Mouse (Mus musculus): ENCODE data around the gene Ndufa5. TPM values are rescaled to one million over a fixed set of nuclear protein-coding genes. Genes with fewer than 3 reads are reported as not detected.
A peak's percentile ranks its signal among the peaks of the same experiment; 100 is the strongest.

Ndufa5 gene
- polyA plus RNA-seq (2014; fragmentation: Nextera tagmentation; extraction: Ambion mirVana): 597 and 625 TPM in 2 replicates

DNA sequence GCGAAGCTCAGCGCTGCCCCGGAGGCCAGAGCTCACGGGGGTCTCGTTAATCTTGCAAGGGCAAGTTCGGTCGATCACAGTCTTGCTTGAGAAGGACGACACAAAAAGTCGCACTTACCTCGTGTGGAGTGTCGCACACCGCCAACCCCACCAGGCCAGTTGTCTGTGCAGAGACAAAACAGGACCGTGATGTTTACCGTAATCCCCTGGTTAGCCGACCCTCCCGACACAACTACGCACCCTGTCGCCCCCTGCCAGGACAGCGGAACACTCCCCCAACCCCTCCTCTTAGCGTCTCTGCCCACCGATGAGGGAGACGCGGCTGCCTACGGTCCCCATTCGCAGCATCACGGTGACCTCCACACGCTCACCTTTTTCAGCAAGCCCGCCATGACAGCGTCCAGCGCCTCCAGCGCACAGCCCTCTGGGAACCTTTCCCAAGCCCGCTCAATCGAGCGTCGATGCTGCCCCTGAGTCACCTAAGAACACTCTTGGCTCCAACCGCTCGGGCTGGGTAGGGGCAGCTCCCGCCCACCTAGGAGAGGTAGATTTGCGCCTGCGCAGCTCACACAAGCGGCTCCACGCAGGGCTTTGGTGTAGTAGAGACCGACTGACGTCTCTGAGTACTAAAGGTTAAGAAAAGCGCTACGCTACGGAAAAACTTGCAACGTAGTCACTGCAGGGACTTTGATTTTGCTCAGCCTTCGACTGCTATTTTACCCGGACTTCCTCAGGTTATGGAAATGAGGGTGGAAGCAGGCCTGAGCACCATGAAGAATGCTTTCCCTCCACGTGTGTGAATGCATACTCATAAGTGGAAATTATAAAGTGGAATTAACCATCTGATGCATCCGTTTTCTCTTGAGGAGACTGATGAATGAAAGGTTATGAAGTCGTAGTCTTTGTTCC lies at the start of gene Ndufa5:
Ndufa5 (minus strand) TSS at position 859 of the 909 bp plus-strand sequence.
- Histone ChIP-seq H3K9ac (ENCODE audit: low read depth, low read length) (peak within 1 kb of the TSS; percentile 87), H3K27me3 (ENCODE audit: control insufficient read depth, insufficient read depth, low read length) (no peaks in the 10 kb centered on the region), H3K36me3 (ENCODE audit: control insufficient read depth, insufficient read depth, low read length) (no peaks in the 10 kb centered on the region), H3K9me3 (replicated peaks; ENCODE audit: control insufficient read depth, low read length) (no peaks in the 10 kb centered on the region), H3K27ac (ENCODE audit: low read depth, low read length) (peak within 1 kb of the TSS; percentile 29; the same call in 1 of the 2 replicates), H3K4me3 (ENCODE audit: low read depth, low read length) (peak within 1 kb of the TSS; percentile 79), H3K4me2 (peak within 1 kb of the TSS; percentile 84), H3K4me1 (ENCODE audit: control insufficient read depth, insufficient read depth, low read length) (peaks cover 24% of the 10 kb centered on the region)
- under 1% methylated on average over 53 of the region's 53 CpGs for WGBS (ENCODE audit: insufficient replicate concordance)
- peak; percentile 95 for ATAC-seq (replicated peaks; ENCODE audit: insufficient number of reproducible peaks, low FRiP score, low TSS enrichment)

DNA sequence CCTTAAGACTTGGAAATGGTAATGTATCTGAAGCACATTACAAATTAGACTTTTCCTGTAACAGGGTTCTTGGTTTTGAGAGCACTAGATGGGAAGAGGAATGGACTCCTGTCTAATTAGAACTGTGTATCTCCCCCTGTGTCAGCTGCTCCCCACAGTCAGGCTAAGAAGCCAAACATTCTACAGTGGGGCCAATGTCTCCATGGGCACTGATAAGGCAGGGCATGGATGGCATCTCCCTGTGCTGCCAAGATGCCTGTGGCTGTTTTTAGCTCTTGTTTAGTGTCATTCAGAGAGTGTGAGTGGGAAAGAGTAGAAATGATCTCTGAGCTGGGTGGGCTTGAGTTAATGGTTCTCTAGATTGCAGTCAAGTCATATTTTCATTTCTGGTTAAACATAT lies 45.5 kb upstream of the Ndufa5 start:
- Histone ChIP-seq H3K27me3 (ENCODE audit: control insufficient read depth, insufficient read depth, low read length) (no peaks in the 10 kb centered on the region), H3K4me1 (ENCODE audit: control insufficient read depth, insufficient read depth, low read length) (0 out of 2 replicates have a peak, but pooled peaks cover 3% of the 10 kb centered on the region), H3K27ac (ENCODE audit: low read depth, low read length) (no peak overlapping the region), H3K4me3 (ENCODE audit: low read depth, low read length) (no peak overlapping the region), H3K36me3 (ENCODE audit: control insufficient read depth, insufficient read depth, low read length) (no peaks in the 10 kb centered on the region), H3K4me2 (no peak overlapping the region), H3K9ac (ENCODE audit: low read depth, low read length) (no peak overlapping the region), H3K9me3 (replicated peaks; ENCODE audit: control insufficient read depth, low read length) (no peaks in the 10 kb centered on the region; the same call in 1 of the 2 replicates)
- no peak for ATAC-seq (replicated peaks; ENCODE audit: insufficient number of reproducible peaks, low FRiP score, low TSS enrichment)

DNA sequence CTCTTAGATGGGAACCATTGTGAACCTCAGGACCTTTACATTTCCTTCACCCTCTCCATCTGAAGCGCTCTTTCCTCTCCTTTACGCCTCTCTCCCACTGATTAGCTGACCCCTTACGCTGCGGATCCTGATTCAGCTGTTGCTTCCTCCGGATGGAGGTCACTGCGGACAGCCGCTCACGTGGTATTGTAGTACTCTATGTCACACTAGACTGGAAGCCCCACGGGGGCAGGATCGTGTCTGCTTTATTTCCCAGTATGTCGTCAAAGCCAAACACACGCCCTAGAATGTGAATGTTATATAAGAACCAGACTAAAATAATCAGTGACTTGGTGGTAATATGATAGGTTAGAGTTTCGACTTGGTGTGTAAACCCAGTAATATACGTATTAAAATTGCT lies 44.6 kb upstream of the Ndufa5 start:
- H3K4me1 ChIP-seq (ENCODE audit: control insufficient read depth, insufficient read depth, low read length): 0 out of 2 replicates have a peak, but pooled peaks cover 3% of the 10 kb centered on the region
- H3K9ac ChIP-seq (ENCODE audit: low read depth, low read length): no peak overlapping the region
- no peaks in the 10 kb centered on the region for H3K36me3 ChIP-seq (ENCODE audit: control insufficient read depth, insufficient read depth, low read length)
- no peak overlapping the region for H3K27ac ChIP-seq (ENCODE audit: low read depth, low read length)
- H3K27me3 ChIP-seq (ENCODE audit: control insufficient read depth, insufficient read depth, low read length): no peaks in the 10 kb centered on the region
- no peak for ATAC-seq (replicated peaks; ENCODE audit: insufficient number of reproducible peaks, low FRiP score, low TSS enrichment)
- H3K9me3 ChIP-seq (replicated peaks; ENCODE audit: control insufficient read depth, low read length): no peaks in the 10 kb centered on the region; the same call in 1 of the 2 replicates
- no peak overlapping the region for H3K4me3 ChIP-seq (ENCODE audit: low read depth, low read length)
- 83% methylated on average over 14 of the region's 14 CpGs for WGBS (ENCODE audit: insufficient replicate concordance)
- no peak overlapping the region for H3K4me2 ChIP-seq

DNA sequence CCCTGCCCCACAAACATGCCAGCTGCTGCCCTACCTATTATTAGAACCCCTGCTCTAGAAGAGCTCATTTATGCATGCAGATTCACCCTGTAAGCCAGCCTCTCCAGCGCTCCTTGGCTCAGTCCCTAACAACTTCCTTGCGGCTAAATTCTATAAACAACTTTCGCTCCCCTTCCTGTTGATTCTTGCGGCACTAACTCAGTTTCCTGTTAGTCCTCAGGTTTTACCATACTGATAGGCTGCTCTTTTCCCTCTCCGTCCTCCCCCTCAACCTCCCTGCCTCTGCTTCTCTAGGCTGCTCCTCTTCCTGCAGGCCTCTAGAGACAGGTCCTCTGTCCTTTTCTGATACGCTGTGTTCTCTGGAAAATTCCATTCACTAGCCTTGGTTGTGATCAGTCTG lies 43.3 kb upstream of the Ndufa5 start:
- H3K9me3 ChIP-seq (replicated peaks; ENCODE audit: control insufficient read depth, low read length): no peaks in the 10 kb centered on the region; the same call in 1 of the 2 replicates
- no peak for ATAC-seq (replicated peaks; ENCODE audit: insufficient number of reproducible peaks, low FRiP score, low TSS enrichment)
- WGBS (ENCODE audit: insufficient replicate concordance): 54% methylated on average over 6 of the region's 6 CpGs

DNA sequence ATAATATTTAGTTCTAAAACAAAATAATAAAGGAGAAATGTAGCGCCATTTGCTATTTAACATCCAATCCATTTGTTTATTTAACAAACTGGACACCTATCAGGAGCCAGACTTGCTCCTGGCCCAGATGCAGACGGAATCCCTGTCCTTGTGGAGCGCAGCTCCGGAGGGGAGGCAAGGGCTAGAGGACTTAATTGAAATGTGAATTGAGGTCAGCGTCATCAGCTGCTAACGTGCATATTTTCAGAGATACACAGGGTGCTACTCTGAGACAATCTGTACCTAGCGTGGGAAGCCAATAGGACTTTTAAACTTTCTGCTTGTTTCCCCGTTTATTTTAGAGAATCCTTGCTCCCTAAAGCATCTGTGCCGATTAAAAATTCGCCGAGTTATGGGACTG lies 42.5 kb upstream of the Ndufa5 start:
- no peak for ATAC-seq (replicated peaks; ENCODE audit: insufficient number of reproducible peaks, low FRiP score, low TSS enrichment)

More for the DNA sequence above, 43.3 kb upstream of the Ndufa5 start:
- 0 out of 2 replicates have a peak, but pooled peaks cover 3% of the 10 kb centered on the region for H3K4me1 ChIP-seq (ENCODE audit: control insufficient read depth, insufficient read depth, low read length)
- no peak overlapping the region; the same call in 1 of the 2 replicates for H3K27ac ChIP-seq (ENCODE audit: low read depth, low read length)
- no peaks in the 10 kb centered on the region for H3K27me3 ChIP-seq (ENCODE audit: control insufficient read depth, insufficient read depth, low read length)
- no peak overlapping the region for H3K4me2 ChIP-seq
- H3K4me3 ChIP-seq (ENCODE audit: low read depth, low read length): no peak overlapping the region
- no peaks in the 10 kb centered on the region for H3K36me3 ChIP-seq (ENCODE audit: control insufficient read depth, insufficient read depth, low read length)
- no peak overlapping the region for H3K9ac ChIP-seq (ENCODE audit: low read depth, low read length)

DNA sequence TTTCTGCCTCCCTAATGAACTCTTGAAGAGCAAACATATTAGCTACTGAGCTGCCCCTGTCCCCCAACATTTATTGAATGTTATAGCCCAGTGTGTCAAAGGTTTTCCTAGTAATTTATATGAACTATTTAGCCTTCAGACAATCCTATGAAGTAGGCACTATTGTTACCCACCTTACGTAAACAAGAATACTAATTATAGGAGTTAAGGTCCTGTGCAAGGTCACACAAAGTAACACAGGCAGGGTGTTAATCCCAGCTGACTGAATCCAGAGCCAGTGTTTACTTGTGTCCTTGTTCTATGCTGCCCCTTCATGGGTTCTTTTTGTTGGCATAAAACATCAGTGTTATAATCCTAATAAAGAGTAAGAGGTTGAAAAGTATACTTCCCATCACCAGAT lies 41.9 kb upstream of the Ndufa5 start:
- WGBS (ENCODE audit: insufficient replicate concordance): 79% methylated on average over 1 of the region's 1 CpGs
- 0 out of 2 replicates have a peak, but pooled peaks have one; percentile 31 for ATAC-seq (replicated peaks; ENCODE audit: insufficient number of reproducible peaks, low FRiP score, low TSS enrichment)

More for the DNA sequence above, 42.5 kb upstream of the Ndufa5 start:
- Histone ChIP-seq H3K9ac (ENCODE audit: low read depth, low read length) (no peak overlapping the region), H3K9me3 (replicated peaks; ENCODE audit: control insufficient read depth, low read length) (no peaks in the 10 kb centered on the region; the same call in 1 of the 2 replicates), H3K27me3 (ENCODE audit: control insufficient read depth, insufficient read depth, low read length) (no peaks in the 10 kb centered on the region), H3K4me1 (ENCODE audit: control insufficient read depth, insufficient read depth, low read length) (0 out of 2 replicates have a peak, but pooled peaks cover 3% of the 10 kb centered on the region), H3K27ac (ENCODE audit: low read depth, low read length) (no peak overlapping the region), H3K36me3 (ENCODE audit: control insufficient read depth, insufficient read depth, low read length) (no peaks in the 10 kb centered on the region), H3K4me2 (no peak overlapping the region), H3K4me3 (ENCODE audit: low read depth, low read length) (no peak overlapping the region)
- WGBS (ENCODE audit: insufficient replicate concordance): 73% methylated on average over 11 of the region's 11 CpGs

DNA sequence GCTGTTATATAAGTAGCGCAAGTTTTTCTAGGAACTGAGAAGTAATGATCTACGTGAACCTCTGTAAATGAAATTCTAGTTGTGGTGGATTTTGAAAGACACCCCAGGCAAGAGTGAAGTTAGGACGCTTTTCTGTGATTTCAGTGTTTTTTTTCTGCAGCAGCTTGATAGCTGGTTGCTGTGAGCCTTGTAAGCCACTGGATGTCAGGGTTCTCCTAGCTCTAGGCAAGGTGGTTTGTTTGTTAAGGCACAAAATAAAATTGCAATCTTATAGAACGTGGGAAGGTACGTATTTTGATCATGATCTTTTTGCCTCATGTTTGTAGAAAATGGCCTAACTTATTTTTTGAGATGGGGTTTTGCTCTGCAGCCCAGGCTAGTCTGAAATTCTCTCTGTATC lies 41.1 kb upstream of the Ndufa5 start:
- no peak overlapping the region for H3K27ac ChIP-seq (ENCODE audit: low read depth, low read length)
- no peak overlapping the region for H3K4me3 ChIP-seq (ENCODE audit: low read depth, low read length)
- 0 out of 2 replicates have a peak, but pooled peaks cover 3% of the 10 kb centered on the region for H3K4me1 ChIP-seq (ENCODE audit: control insufficient read depth, insufficient read depth, low read length)
- no peak overlapping the region for H3K4me2 ChIP-seq
- WGBS (ENCODE audit: insufficient replicate concordance): 78% methylated on average over 5 of the region's 5 CpGs
- H3K27me3 ChIP-seq (ENCODE audit: control insufficient read depth, insufficient read depth, low read length): no peaks in the 10 kb centered on the region
- no peaks in the 10 kb centered on the region for H3K36me3 ChIP-seq (ENCODE audit: control insufficient read depth, insufficient read depth, low read length)
- no peaks in the 10 kb centered on the region; the same call in 1 of the 2 replicates for H3K9me3 ChIP-seq (replicated peaks; ENCODE audit: control insufficient read depth, low read length)
- ATAC-seq (replicated peaks; ENCODE audit: insufficient number of reproducible peaks, low FRiP score, low TSS enrichment): no peak
- no peak overlapping the region for H3K9ac ChIP-seq (ENCODE audit: low read depth, low read length)

More for the DNA sequence above, 41.9 kb upstream of the Ndufa5 start:
- no peaks in the 10 kb centered on the region; the same call in 1 of the 2 replicates for H3K9me3 ChIP-seq (replicated peaks; ENCODE audit: control insufficient read depth, low read length)
- no peak overlapping the region for H3K9ac ChIP-seq (ENCODE audit: low read depth, low read length)
- no peaks in the 10 kb centered on the region for H3K27me3 ChIP-seq (ENCODE audit: control insufficient read depth, insufficient read depth, low read length)
- H3K27ac ChIP-seq (ENCODE audit: low read depth, low read length): no peak overlapping the region
- H3K36me3 ChIP-seq (ENCODE audit: control insufficient read depth, insufficient read depth, low read length): no peaks in the 10 kb centered on the region
- H3K4me3 ChIP-seq (ENCODE audit: low read depth, low read length): no peak overlapping the region
- H3K4me1 ChIP-seq (ENCODE audit: control insufficient read depth, insufficient read depth, low read length): 0 out of 2 replicates have a peak, but pooled peaks cover 3% of the 10 kb centered on the region
- no peak overlapping the region for H3K4me2 ChIP-seq

DNA sequence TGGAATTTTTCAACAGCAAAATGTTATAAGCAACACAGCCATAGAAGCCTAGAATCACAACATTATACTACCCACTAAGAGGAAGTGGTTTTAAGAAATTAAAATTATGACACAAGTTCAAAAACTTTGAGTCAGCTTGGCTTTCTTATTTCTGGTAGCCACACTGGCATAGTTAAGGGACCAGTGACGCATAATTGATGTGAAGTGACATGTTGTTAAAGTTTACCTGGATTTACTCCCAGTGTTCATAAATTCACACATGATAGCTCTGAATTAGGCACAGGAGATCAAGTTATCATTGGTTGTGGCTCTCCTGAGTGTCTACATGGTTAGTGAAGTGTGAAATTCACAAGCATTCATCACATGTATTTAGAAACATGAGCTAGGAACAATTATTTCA lies 37.1 kb upstream of the Ndufa5 start:
- no peaks in the 10 kb centered on the region for H3K9me3 ChIP-seq (replicated peaks; ENCODE audit: control insufficient read depth, low read length)
- H3K4me3 ChIP-seq (ENCODE audit: low read depth, low read length): no peak overlapping the region
- H3K4me2 ChIP-seq: no peak overlapping the region
- H3K27me3 ChIP-seq (ENCODE audit: control insufficient read depth, insufficient read depth, low read length): no peaks in the 10 kb centered on the region
- no peaks in the 10 kb centered on the region for H3K4me1 ChIP-seq (ENCODE audit: control insufficient read depth, insufficient read depth, low read length)
- no peak overlapping the region for H3K9ac ChIP-seq (ENCODE audit: low read depth, low read length)
- H3K27ac ChIP-seq (ENCODE audit: low read depth, low read length): no peak overlapping the region
- H3K36me3 ChIP-seq (ENCODE audit: control insufficient read depth, insufficient read depth, low read length): no peaks in the 10 kb centered on the region
- 80% methylated on average over 1 of the region's 1 CpGs for WGBS (ENCODE audit: insufficient replicate concordance)
- ATAC-seq (replicated peaks; ENCODE audit: insufficient number of reproducible peaks, low FRiP score, low TSS enrichment): no peak
